Mouse (Mus musculus): Measurements from ENCODE around the gene Prkg1. TPM values are rescaled to one million over a fixed set of nuclear protein-coding genes. Genes with fewer than 3 reads are reported as not detected.

The Prkg1 gene
- total and polyA plus RNA-seq, 3 experiments, result not detected

GRCm38 (mm10) chr19:31671726-31672125 is 93.1 kb downstream of the Prkg1 start:
- Histone ChIP-seq H3K4me1 (ENCODE audit: control insufficient read depth in 1 of 2, insufficient read depth in 2 of 2, low read length in 2 of 2) (no peaks in the 10 kb centered on the region), H3K79me2 (ENCODE audit: control insufficient read depth, insufficient read depth, low read length, poor library complexity) (no peaks in the 10 kb centered on the region), H3K36me3 (ENCODE audit: control insufficient read depth in 1 of 2, insufficient read depth in 2 of 2, low read length in 2 of 2) (no peaks in the 10 kb centered on the region), H3K27me3 (ENCODE audit: control insufficient read depth in 1 of 2, insufficient read depth in 2 of 2, low read length in 2 of 2) (no peaks in the 10 kb centered on the region), H3K9ac (ENCODE audit: control insufficient read depth, low read depth, low read length, poor library complexity, severe bottlenecking) (no peak overlapping the region), H3K9me3 (replicated peaks; ENCODE audit: insufficient read depth, low read length) (no peaks in the 10 kb centered on the region), H3K4me3 (ENCODE audit: control insufficient read depth in 1 of 2, insufficient read depth in 1 of 2, low read depth in 2 of 2, low read length in 2 of 2) (no peak overlapping the region), H3K27ac (ENCODE audit: control insufficient read depth, low read depth, low read length) (no peak overlapping the region)
- DNase-seq (ENCODE audit: low read depth, low spot score), result no peak
- no peak for TF ChIP-seq NRF1 (IDR thresholded peaks at IDR 0.05; ENCODE audit: insufficient read depth, low read depth, low read length, poor library complexity, severe bottlenecking)
- TF ChIP-seq GABPA (IDR thresholded peaks at IDR 0.05; ENCODE audit: low read depth, low read length), result no peak
- no peak for TF ChIP-seq JUND (IDR thresholded peaks at IDR 0.05; ENCODE audit: low read depth, low read length)
- no peak for TF ChIP-seq USF2 (IDR thresholded peaks at IDR 0.05; ENCODE audit: borderline replicate concordance in 1 of 2, insufficient read depth in 1 of 2, low read depth in 1 of 2, low read length in 2 of 2)
- no peak for TF ChIP-seq MEF2A (IDR thresholded peaks at IDR 0.05; ENCODE audit: extremely low read depth, insufficient replicate concordance, low read depth, low read length, poor library complexity, severe bottlenecking)
- no peak for TF ChIP-seq ZC3H11A (IDR thresholded peaks at IDR 0.05; ENCODE audit: low read depth, low read length)
- no peak for TF ChIP-seq CTCF (IDR thresholded peaks at IDR 0.05 in 2 of 3, conservative IDR thresholded peaks at IDR 0.05 in 1 of 3; ENCODE audit: control insufficient read depth in 1 of 3, insufficient read depth in 1 of 3, low read depth in 2 of 3, low read length in 3 of 3, poor library complexity in 1 of 3, severe bottlenecking in 1 of 3)
- TF ChIP-seq CHD1 (IDR thresholded peaks at IDR 0.05; ENCODE audit: low read depth, low read length), result no peak
- TF ChIP-seq ZNF384 (IDR thresholded peaks at IDR 0.05; ENCODE audit: low read depth, low read length), result no peak
- no peak for TF ChIP-seq RCOR1 (IDR thresholded peaks at IDR 0.05; ENCODE audit: low read depth, low read length)
- TF ChIP-seq POLR2A (IDR thresholded peaks at IDR 0.05; ENCODE audit: control insufficient read depth in 1 of 2, insufficient read depth in 1 of 2, low read depth in 1 of 2, low read length in 2 of 2, poor library complexity in 1 of 2), result no peak
- no peak for TF ChIP-seq CHD2 (IDR thresholded peaks at IDR 0.05; ENCODE audit: low read length)
- TF ChIP-seq HCFC1 (IDR thresholded peaks at IDR 0.05; ENCODE audit: low read depth, low read length), result no peak
- TF ChIP-seq MYC (IDR thresholded peaks at IDR 0.05; ENCODE audit: low read depth, low read length), result no peak

GRCm38 (mm10) chr19:31665007-31665406 is 99.8 kb downstream of the Prkg1 start:
- Histone ChIP-seq H3K4me1 (ENCODE audit: control insufficient read depth in 1 of 2, insufficient read depth in 2 of 2, low read length in 2 of 2) (no peaks in the 10 kb centered on the region), H3K36me3 (ENCODE audit: control insufficient read depth in 1 of 2, insufficient read depth in 2 of 2, low read length in 2 of 2) (no peaks in the 10 kb centered on the region), H3K27ac (ENCODE audit: control insufficient read depth, low read depth, low read length) (no peak overlapping the region), H3K9ac (ENCODE audit: control insufficient read depth, low read depth, low read length, poor library complexity, severe bottlenecking) (no peak overlapping the region), H3K27me3 (ENCODE audit: control insufficient read depth in 1 of 2, insufficient read depth in 2 of 2, low read length in 2 of 2) (no peaks in the 10 kb centered on the region), H3K4me3 (ENCODE audit: control insufficient read depth in 1 of 2, insufficient read depth in 1 of 2, low read depth in 2 of 2, low read length in 2 of 2) (no peak overlapping the region), H3K9me3 (replicated peaks; ENCODE audit: insufficient read depth, low read length) (no peaks in the 10 kb centered on the region), H3K79me2 (ENCODE audit: control insufficient read depth, insufficient read depth, low read length, poor library complexity) (no peaks in the 10 kb centered on the region)
- no peak for DNase-seq (ENCODE audit: low read depth, low spot score)
- TF ChIP-seq RAD21 (IDR thresholded peaks at IDR 0.05; ENCODE audit: low read depth, low read length) (no peak), CTCF (IDR thresholded peaks at IDR 0.05 in 2 of 3, conservative IDR thresholded peaks at IDR 0.05 in 1 of 3; ENCODE audit: control insufficient read depth in 1 of 3, insufficient read depth in 1 of 3, low read depth in 2 of 3, low read length in 3 of 3, poor library complexity in 1 of 3, severe bottlenecking in 1 of 3) (no peak), NRF1 (IDR thresholded peaks at IDR 0.05; ENCODE audit: insufficient read depth, low read depth, low read length, poor library complexity, severe bottlenecking) (no peak), ETS1 (IDR thresholded peaks at IDR 0.05; ENCODE audit: low read depth, low read length) (no peak)

Measured in MEL (cell line).